Mouse (Mus musculus) myocyte (in vitro differentiated cells): ENCODE measurements at regions not wholly inside any gene's neighbourhood (a gene's known extent, or its start where the extent isn't known, plus 50 kb on each side); places are given as distances from the start of the nearest gene placed in this dataset.

ENCODE experiments used
- H3K27me3 ChIP-seq: one replicate; pipeline ENCODE4 v1.6.1; 2011; ENCODE audit not compliant: control insufficient read depth, insufficient read depth, insufficient read length
- H3K36me3 ChIP-seq: one replicate; pipeline ENCODE4 v1.6.1; 2011; ENCODE audit not compliant: control insufficient read depth, insufficient read depth
- H3K4me2 ChIP-seq: one replicate; pipeline ENCODE4 v1.6.1; 2011; ENCODE audit warnings: low read depth, control low read depth
- H3K4me3 ChIP-seq: one replicate; pipeline ENCODE4 v1.5.1; 2011; ENCODE audit warnings: mild to moderate bottlenecking, control low read depth, moderate library complexity
- H3K79me2 ChIP-seq: one replicate; pipeline ENCODE4 v1.6.1; 2011; ENCODE audit not compliant: control insufficient read depth, insufficient read depth
- H3ac ChIP-seq: one replicate; pipeline ENCODE4 v1.6.1; 2011; ENCODE audit not compliant: control insufficient read depth, insufficient read length
- CEBPB ChIP-seq: IDR thresholded peaks from 2 replicates; pipeline ENCODE4 v1.6.1; 2011; ENCODE audit warnings: mild to moderate bottlenecking, moderate library complexity; ENCODE audit not compliant: poor library complexity, insufficient read depth, severe bottlenecking
- E2F4 ChIP-seq: IDR thresholded peaks from one replicate; pipeline ENCODE4 v1.6.1; 2011; ENCODE audit warnings: mild to moderate bottlenecking, control low read depth, moderate library complexity; ENCODE audit not compliant: insufficient read depth
- MAX ChIP-seq: IDR thresholded peaks from one replicate; pipeline ENCODE4 v1.6.1; 2011; ENCODE audit warnings: low read depth, mild to moderate bottlenecking, control low read depth
- MYOD1 ChIP-seq, 3 experiments: IDR thresholded peaks; one replicate each; pipeline ENCODE4 v1.6.1; 2011; ENCODE audit warnings: control low read depth in 2 of 3, low read depth in 2 of 3, mild to moderate bottlenecking in 2 of 3, moderate library complexity in 1 of 3; ENCODE audit not compliant: insufficient read length in 2 of 3, control insufficient read depth in 1 of 3
- MYOG ChIP-seq, 3 experiments: IDR thresholded peaks; one replicate each; pipeline ENCODE4 v1.6.1; 2011; ENCODE audit warnings: control low read depth in 2 of 3, low read depth in 2 of 3, mild to moderate bottlenecking in 2 of 3; ENCODE audit not compliant: insufficient read length in 2 of 3, control insufficient read depth in 1 of 3, insufficient read depth in 1 of 3
- POLR2A ChIP-seq: IDR thresholded peaks from one replicate; pipeline ENCODE4 v1.6.1; 2011; ENCODE audit warnings: low read depth, mild to moderate bottlenecking, control low read depth, moderate library complexity; ENCODE audit not compliant: insufficient read length
- POLR2AphosphoS2 ChIP-seq: IDR thresholded peaks from one replicate; pipeline ENCODE4 v1.6.1; 2011; ENCODE audit warnings: low read depth, control low read depth; ENCODE audit not compliant: insufficient read length
- REST ChIP-seq: IDR thresholded peaks from one replicate; pipeline ENCODE4 v1.6.1; 2011; ENCODE audit warnings: mild to moderate bottlenecking, control low read depth, moderate library complexity; ENCODE audit not compliant: insufficient read depth, insufficient read length
- SRF ChIP-seq: IDR thresholded peaks from one replicate; pipeline ENCODE4 v1.6.1; 2011; ENCODE audit warnings: low read depth; ENCODE audit not compliant: control insufficient read depth, insufficient read length
- TCF12 ChIP-seq: IDR thresholded peaks from one replicate; pipeline ENCODE4 v1.6.1; 2011; ENCODE audit warnings: mild to moderate bottlenecking, control low read depth; ENCODE audit not compliant: poor library complexity, insufficient read depth, severe bottlenecking
- TCF3 ChIP-seq: IDR thresholded peaks from one replicate; pipeline ENCODE4 v1.6.1; 2011; ENCODE audit warnings: low read depth, control low read depth; ENCODE audit not compliant: insufficient read length
- USF1 ChIP-seq: IDR thresholded peaks from one replicate; pipeline ENCODE4 v1.6.1; 2011; ENCODE audit warnings: low read depth, mild to moderate bottlenecking, control low read depth, moderate library complexity

GRCm38 (mm10) chr16:50696052-50696451 lies 105.1 kb upstream of the Ccdc54 start:
- no peak overlapping the region for H3K4me2 ChIP-seq
- TF ChIP-seq MYOG (IDR thresholded peaks at IDR 0.05; ENCODE audit: control insufficient read depth in 1 of 3, insufficient read depth in 1 of 3, insufficient read length in 2 of 3, low read depth in 2 of 3) (no peak), CEBPB (no peak), MYOD1 (IDR thresholded peaks at IDR 0.05; ENCODE audit: control insufficient read depth in 1 of 3, insufficient read length in 2 of 3, low read depth in 2 of 3) (no peak), E2F4 (no peak), POLR2A (no peak), USF1 (no peak), TCF12 (no peak), TCF3 (no peak), POLR2AphosphoS2 (no peak), SRF (no peak), REST (no peak), MAX (no peak)
- no peak overlapping the region for H3K4me3 ChIP-seq
- no peaks in the 10 kb centered on the region for H3K27me3 ChIP-seq
- no peak overlapping the region for H3ac ChIP-seq
- H3K36me3 ChIP-seq, result no peaks in the 10 kb centered on the region
- no peaks in the 10 kb centered on the region for H3K79me2 ChIP-seq

- H3K79me2 ChIP-seq, result no peaks in the 10 kb centered on the region
- no peak for TF ChIP-seq MAX
- no peak for TF ChIP-seq CEBPB
- TF ChIP-seq REST, result no peak
- no peak overlapping the region for H3K4me2 ChIP-seq
- H3K36me3 ChIP-seq, result no peaks in the 10 kb centered on the region
- H3ac ChIP-seq, result no peak overlapping the region
- no peaks in the 10 kb centered on the region for H3K27me3 ChIP-seq
- no peak overlapping the region for H3K4me3 ChIP-seq
Measured at GRCm38 (mm10) chr16:50694045-50694444, 103.1 kb upstream of the Ccdc54 start.

- TF ChIP-seq CEBPB (no peak), USF1 (no peak), TCF3 (no peak), MYOG (IDR thresholded peaks at IDR 0.05; ENCODE audit: control insufficient read depth in 1 of 3, insufficient read depth in 1 of 3, insufficient read length in 2 of 3, low read depth in 2 of 3) (no peak), MAX (no peak), SRF (no peak), POLR2AphosphoS2 (no peak), TCF12 (no peak), POLR2A (no peak)
- no peak overlapping the region for H3ac ChIP-seq
- H3K4me3 ChIP-seq, result no peak overlapping the region
- no peaks in the 10 kb centered on the region for H3K27me3 ChIP-seq
- no peaks in the 10 kb centered on the region for H3K79me2 ChIP-seq
- H3K4me2 ChIP-seq, result no peak overlapping the region
- no peaks in the 10 kb centered on the region for H3K36me3 ChIP-seq
Measured at GRCm38 (mm10) chr16:50690818-50691217, 99.9 kb upstream of the Ccdc54 start.

- Histone ChIP-seq H3ac (no peak overlapping the region), H3K27me3 (no peaks in the 10 kb centered on the region), H3K4me2 (peak overlapping the region; percentile 27), H3K79me2 (no peaks in the 10 kb centered on the region), H3K4me3 (no peak overlapping the region), H3K36me3 (no peaks in the 10 kb centered on the region)
- TF ChIP-seq MYOG (IDR thresholded peaks at IDR 0.05; ENCODE audit: control insufficient read depth in 1 of 3, insufficient read depth in 1 of 3, insufficient read length in 2 of 3, low read depth in 2 of 3), result no peak
- no peak for TF ChIP-seq POLR2AphosphoS2
- TF ChIP-seq TCF3, result no peak
- no peak for TF ChIP-seq SRF
- no peak for TF ChIP-seq REST
- no peak for TF ChIP-seq MYOD1 (IDR thresholded peaks at IDR 0.05; ENCODE audit: control insufficient read depth in 1 of 3, insufficient read length in 2 of 3, low read depth in 2 of 3)
- no peak for TF ChIP-seq E2F4
- no peak for TF ChIP-seq POLR2A
- TF ChIP-seq MAX, result no peak
- no peak for TF ChIP-seq CEBPB
- no peak for TF ChIP-seq TCF12
Measured at GRCm38 (mm10) chr16:50689525-50689924, 98.6 kb upstream of the Ccdc54 start.

- Histone ChIP-seq H3K4me2 (peak overlapping the region; percentile 27), H3K4me3 (no peak overlapping the region), H3ac (no peak overlapping the region), H3K36me3 (no peaks in the 10 kb centered on the region), H3K79me2 (no peaks in the 10 kb centered on the region), H3K27me3 (no peaks in the 10 kb centered on the region)
- TF ChIP-seq TCF3 (no peak), MYOG (IDR thresholded peaks at IDR 0.05; ENCODE audit: control insufficient read depth in 1 of 3, insufficient read depth in 1 of 3, insufficient read length in 2 of 3, low read depth in 2 of 3) (no peak), POLR2A (no peak), MYOD1 (IDR thresholded peaks at IDR 0.05; ENCODE audit: control insufficient read depth in 1 of 3, insufficient read length in 2 of 3, low read depth in 2 of 3) (no peak), CEBPB (no peak), SRF (no peak), POLR2AphosphoS2 (no peak), MAX (no peak), E2F4 (no peak), USF1 (no peak), REST (no peak), TCF12 (no peak)
Measured at GRCm38 (mm10) chr16:50688818-50689506, 98.0 kb upstream of the Ccdc54 start.
